Mouse (Mus musculus): ENCODE results near the gene Trpm3.
"Not testable (repeated sequence)": the region's sequence is repeated elsewhere in the genome, so short reads cannot be mapped to it uniquely, and the experiment has no call there.

Gene Trpm3

GRCm38 (mm10) chr19:22973294-22973693 lies 834.4 kb downstream of the Trpm3 start:
- no peak for DNase-seq (ENCODE audit: low read depth, low spot score)

- no peak for DNase-seq (ENCODE audit: low read depth, low spot score)
Measured at GRCm38 (mm10) chr19:22973727-22974126, 834.9 kb downstream of the Trpm3 start.

DNA sequence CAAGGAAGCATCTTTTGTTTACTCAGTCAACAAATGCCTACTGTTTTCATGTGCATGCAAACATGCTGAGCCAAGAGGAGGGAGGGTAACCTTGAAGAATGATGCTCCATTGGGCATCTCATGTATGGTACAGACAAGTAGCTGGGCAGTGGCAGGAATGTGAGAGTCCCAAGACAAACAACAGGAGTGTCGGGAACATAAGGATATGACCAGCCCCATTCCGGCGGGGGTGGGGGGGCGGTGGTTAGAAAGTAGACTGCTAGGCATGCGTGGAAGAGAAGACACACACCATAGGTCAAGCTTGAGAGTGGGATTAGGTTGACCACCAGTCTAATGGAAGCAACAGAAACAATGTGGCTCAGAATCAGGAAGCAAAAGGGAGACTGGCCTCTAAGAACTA lies 837.0 kb downstream of the Trpm3 start:
- DNase-seq (ENCODE audit: low read depth, low spot score): no peak

DNA sequence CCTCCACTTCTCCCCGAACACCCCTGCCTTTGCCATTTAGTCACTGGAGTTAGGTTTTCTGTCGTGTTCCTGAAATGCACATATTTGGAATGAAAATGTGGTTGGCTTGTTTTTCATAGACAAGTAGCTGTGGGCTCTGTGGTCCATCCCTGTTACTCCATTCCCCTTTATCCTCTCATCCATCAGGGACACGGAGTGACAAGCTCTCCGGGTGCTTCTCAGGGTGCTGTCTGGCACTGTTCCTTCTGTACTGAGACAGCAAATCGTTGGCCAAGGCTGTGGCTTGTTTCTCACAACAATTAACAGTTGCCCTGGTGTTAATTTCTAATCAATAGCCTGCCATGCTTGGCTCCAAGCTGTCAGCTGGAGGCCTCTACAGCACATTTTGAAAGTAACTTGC lies 838.7 kb downstream of the Trpm3 start:
- no peak for DNase-seq (ENCODE audit: low read depth, low spot score)

DNA sequence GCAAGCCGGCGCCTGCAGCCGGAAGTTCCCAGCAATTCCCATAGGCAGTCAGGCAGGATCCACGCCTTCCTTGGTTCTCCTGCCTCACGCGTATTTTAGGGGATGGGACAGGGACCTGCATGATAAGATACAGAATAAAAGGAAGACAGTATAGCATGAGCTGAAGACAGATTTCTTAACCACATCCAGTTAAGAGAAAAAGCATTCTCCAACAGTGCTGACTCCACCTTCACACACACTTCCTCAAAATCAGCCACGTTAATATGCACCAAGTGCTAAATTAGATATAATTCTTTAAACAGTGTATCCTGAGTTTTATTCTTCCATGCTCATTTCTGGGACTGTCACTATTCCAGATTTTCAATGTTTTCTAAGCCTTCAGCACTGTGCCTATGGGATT lies 839.9 kb downstream of the Trpm3 start:
- no peak for DNase-seq (ENCODE audit: low read depth, low spot score)

GRCm38 (mm10) chr19:22979191-22979590 lies 840.3 kb downstream of the Trpm3 start:
- no peak for DNase-seq (ENCODE audit: low read depth, low spot score)

DNA sequence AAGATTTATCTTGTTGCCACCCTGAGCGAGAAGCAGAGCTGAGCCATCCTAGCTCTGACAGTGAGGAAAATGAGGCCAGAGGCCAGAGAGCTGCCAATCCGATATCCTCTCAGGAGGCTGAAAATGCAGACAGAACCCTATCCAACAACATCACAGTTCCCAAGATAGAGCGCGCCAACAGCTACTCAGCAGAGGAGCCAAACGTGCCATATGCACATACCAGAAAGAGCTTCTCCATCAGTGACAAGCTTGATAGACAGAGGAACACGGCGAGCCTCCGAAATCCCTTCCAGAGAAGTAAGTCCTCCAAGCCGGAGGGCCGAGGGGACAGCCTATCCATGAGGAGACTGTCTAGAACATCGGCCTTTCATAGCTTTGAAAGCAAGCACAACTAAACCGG lies 849.1 kb downstream of the Trpm3 start:
- DNase-seq (ENCODE audit: low read depth, low spot score): no peak

DNA sequence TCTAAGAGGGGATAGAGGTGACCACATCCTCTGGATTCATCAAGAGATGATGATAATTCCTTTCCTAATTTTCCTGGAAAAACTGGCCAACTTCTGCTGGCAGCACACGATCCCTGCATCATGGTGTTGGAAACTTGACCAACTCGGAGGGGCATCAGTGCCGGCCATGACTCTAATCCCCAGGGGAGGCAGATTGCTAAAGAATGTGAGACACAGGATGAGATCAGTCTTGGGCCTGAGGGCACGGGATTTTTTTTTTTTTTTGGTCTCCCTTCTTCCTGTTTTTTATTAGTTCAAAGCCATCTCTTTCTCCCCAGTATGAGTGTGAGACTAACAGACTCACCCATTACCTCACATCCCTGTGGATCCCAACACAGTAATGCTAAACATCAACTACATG lies 855.1 kb downstream of the Trpm3 start:
- no peak for DNase-seq (ENCODE audit: low read depth, low spot score)

DNA sequence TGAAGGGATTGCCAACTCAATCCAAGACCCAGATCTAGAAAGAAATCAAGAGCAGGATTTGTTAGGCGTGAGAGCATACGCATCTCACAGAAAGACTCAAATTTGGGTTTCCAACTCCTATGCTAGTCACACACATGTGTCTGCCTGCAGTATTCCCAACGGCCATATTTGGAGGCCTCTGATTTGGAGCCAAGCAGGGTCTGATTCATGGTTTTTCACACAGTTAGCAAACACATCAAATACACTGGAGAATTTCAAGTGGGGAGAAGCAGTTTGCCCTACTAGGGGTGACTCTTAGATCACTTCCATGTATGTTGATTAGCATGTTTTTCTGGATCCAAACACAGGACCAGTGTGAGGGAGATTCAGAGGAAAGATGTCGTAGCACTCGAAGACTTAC lies 855.7 kb downstream of the Trpm3 start:
- no peak for DNase-seq (ENCODE audit: low read depth, low spot score)

DNA sequence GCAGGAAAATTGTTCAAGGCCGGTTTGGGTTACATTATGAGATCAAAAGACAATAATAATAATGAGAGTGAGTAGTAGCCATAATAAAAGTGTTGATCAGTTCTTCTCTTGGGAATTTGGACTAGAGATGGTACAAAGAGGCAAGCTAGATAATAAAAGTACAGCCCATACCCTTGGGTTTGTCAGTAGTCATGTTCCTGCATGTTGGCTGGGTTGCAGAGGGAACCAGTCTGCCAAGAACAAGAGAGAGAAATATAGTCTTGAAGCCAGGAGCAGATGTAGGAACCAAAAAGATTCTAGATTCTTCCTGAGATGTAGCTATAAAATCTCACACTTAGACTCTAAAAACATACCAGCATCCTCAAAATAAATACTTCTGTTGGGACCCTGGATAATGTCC lies 861.4 kb downstream of the Trpm3 start:
- no peak for DNase-seq (ENCODE audit: low read depth, low spot score)

DNA sequence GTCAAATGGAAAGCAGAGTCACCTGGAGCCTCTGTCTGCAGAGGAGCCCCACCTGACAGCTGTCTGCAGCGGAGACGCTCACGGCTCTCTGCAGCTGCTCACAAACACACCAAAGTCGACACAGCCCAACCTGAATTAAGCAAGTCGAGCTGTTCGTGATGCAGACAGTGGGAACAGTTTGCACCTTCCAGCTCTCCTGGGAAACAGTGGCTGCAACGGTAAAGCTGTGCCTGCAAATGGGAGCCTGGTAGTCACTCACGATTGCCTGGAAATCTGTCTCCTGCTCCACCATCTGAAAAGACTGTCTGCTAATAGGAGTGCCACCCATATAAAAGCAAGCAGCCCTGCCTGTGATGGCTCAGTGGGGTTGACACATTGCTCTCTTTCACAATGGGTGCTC lies 865.0 kb downstream of the Trpm3 start:
- no peak for DNase-seq (ENCODE audit: low read depth, low spot score)

GRCm38 (mm10) chr19:23005851-23006250 lies 867.0 kb downstream of the Trpm3 start:
- no peak for DNase-seq (ENCODE audit: low read depth, low spot score)

GRCm38 (mm10) chr19:23006517-23007273 lies 867.8 kb downstream of the Trpm3 start:
- DNase-seq (ENCODE audit: low read depth, low spot score): peak; percentile 36

DNA sequence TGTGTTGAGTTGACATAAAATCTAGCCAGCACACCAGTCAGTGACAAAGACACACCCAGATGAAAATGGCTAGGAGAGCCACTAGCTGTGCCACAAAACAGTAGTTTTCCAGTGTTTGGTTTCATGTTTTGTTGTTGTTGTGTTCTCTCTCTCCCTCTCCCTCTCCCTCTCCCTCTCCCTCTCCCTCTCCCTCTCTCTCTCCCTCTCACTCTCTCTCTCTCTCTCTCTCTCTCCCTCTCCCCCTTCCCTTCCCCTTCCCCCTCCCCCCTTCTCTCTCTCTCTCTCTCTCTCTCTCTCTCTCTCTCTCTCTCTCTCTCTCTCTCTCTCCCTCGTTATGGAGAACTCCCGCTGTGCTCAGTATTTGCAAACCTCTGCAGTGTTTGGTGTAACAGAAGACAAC lies 874.8 kb downstream of the Trpm3 start:
- DNase-seq (ENCODE audit: low read depth, low spot score): no peak

DNA sequence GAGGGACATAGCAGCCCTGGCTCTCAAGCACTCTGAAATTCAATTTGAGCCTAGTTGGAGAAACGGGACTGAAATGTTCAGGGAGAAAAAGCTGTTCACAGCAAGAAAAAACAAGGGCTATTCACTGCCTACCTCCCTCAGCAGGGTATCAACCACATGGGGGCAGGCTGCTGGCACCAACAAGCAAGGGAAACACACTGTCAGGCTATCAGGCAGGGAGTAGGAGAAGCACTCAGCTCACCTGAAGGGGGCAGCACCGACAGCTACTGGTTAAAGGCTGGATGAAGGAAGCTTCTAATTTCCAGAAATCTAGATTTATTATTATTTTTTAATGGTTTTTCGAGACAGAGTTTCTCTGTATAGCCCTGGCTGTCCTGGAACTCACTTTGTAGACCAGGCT lies 876.7 kb downstream of the Trpm3 start:
- DNase-seq (ENCODE audit: low read depth, low spot score): no peak

DNA sequence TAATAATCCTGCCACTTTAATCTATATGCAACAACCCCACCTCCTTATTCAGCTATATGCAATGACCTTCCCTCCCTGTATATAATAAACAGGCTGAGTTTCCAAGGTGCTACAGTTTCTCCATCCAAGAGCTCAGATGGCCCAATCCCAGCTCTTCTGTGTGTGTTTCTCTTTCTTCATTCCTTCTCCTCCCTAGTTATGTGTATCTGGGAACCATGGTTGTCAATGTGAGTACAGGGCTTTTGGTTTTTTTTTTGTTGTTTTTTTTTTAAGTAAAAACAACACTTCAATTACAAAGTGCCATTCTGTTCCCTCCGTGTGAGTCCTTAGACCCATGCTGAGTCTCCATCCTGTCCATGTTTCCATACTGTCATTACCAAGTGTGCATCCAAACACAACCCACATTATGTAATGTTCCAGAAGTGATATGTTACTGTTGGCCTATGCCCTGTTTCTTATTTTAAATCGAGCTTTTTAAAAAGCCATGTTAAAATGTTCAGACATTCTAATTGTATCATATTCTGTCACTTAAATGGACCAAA lies 879.4 kb downstream of the Trpm3 start:
- no peak for DNase-seq (ENCODE audit: low read depth, low spot score)

- no peak for DNase-seq (ENCODE audit: low read depth, low spot score)
Measured at GRCm38 (mm10) chr19:23022902-23023301, 884.1 kb downstream of the Trpm3 start.

DNA sequence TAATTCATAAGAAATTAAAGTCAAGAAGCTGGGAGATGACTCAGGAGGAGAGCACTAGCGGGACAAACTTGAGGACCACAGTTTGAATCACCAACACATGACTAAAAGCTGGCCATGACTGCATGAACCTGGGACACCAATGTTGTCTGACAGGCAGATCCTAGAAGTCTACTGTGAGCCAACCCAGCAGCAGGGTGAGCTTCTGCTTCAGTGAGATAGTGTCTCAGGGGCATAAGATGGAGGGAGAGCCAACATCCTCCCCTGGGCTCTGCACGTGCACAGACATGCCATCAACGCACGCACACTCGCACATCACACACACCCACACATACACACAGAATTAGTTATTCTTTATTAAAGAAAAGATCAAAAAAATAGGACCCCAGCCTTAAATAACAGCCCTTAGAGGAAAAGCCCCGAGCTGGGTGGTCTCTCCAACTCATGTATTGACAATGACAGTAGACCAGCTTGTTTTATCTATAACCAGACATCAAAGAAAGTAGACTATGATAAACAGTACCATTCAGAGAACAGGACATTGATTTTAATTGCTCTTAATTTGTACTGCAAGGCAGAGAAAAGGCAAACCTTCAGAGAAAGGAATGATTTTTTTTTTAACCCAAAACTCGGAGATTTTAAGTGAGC lies 884.6 kb downstream of the Trpm3 start:
- no peak for DNase-seq (ENCODE audit: low read depth, low spot score)

DNA sequence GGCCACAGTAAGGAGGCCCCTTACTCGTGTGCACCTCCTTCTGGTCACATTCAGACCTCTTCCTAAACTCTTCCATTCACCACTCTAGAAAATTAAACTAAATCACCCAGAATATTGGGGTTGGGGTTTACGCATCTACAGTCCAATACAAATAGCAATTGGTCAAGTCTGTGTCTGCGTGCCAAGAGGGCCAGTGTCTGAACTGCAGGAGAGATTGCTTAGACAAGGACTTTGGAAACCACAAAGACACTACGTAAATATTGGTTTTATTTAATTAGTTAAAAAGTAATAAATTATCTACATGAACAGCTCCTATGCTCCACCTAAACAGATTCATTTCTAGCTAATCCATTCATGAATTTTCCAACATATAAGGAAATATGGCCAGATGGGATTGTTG lies 886.0 kb downstream of the Trpm3 start:
- no peak for DNase-seq (ENCODE audit: low read depth, low spot score)

GRCm38 (mm10) chr19:23026427-23026826 lies 887.6 kb downstream of the Trpm3 start:
- DNase-seq (ENCODE audit: low read depth, low spot score): no peak

- DNase-seq (ENCODE audit: low read depth, low spot score): no peak
Measured at GRCm38 (mm10) chr19:23028283-23028682, 889.4 kb downstream of the Trpm3 start.

GRCm38 (mm10) chr19:23033343-23033742 lies 894.5 kb downstream of the Trpm3 start:
- not testable (repeated sequence) for DNase-seq (ENCODE audit: low read depth, low spot score)

DNA sequence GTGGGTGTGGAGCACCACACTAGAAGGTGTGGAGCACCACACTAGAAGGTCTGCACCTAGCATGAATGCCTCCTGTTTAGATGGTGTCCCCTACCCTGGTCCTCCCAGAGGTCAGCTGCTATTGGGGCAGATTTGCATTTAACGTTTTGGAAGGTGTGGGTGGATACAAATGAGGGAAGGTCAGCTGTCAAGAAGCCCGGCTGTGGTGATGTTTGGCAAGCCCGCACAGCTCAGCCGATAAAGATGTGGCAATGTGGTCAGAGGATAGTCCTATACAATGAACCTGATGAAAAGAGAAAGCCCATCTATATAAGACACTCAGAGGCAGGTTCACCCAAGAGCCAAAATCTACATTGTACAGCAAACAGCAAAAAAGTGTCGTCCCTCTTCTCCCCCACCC lies 895.3 kb downstream of the Trpm3 start:
- DNase-seq (ENCODE audit: low read depth, low spot score): no peak
